ENCODE assay signal across 9 mouse cellular contexts in the genomic region with DNA sequence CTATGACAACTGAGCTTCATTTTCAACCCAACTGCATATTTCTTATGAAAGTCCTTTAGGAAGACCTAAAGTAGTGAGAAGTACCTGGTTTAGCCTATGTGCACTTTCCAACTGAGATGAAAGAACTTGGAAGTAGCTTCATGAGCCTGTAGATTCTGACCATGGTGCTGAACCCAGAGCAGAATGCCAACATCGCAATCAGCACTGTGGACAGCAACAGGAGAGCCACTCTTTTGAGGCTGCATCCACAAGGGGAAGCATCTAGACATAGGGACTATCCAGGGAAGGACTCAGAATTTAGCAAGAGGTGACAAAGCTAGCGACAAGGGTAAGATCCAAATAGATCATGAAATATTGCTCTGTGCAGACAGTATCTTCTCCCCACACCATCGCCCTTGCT. TPM values are rescaled to one million over a fixed set of nuclear protein-coding genes. Genes with fewer than 3 reads are reported as not detected.
DNase-seq lines count a peak whose midpoint lies in the region; ATAC-seq and TF ChIP-seq lines count a peak whose summit lies in the region.
"Had no signal": no experiment of that assay in that cellular context is flagged by ENCODE, and none has a peak within 500 bp of the region (broad histone marks: within the 10 kb centered on the region; RNA-seq: fewer than 3 reads in every experiment).

No protein-coding gene starts in this region.

- no peaks in the 10 kb centered on the region for H3K36me3 ChIP-seq in lung, postnatal 0 days (ENCODE audit: insufficient read depth, low read length)
- H3K36me3 ChIP-seq in midbrain, embryonic 13.5 days, result no peaks in the 10 kb centered on the region
- H3K36me3 ChIP-seq: hindbrain, embryonic 15.5 days had no signal

- DNase-seq in lung, postnatal 0 days (ENCODE audit: low spot score), result peak; percentile 58
- no peak for DNase-seq in lung, adult 2 months
- peak; percentile 43 for DNase-seq in adrenal gland, adult 8-10 months
- peak; percentile 52 to 55 for DNase-seq in heart, postnatal 36 days
- DNase-seq in ovary, postnatal 10 days (ENCODE audit: low spot score), result peak; percentile 42
- no peak for DNase-seq in T-cell, adult 2 months (ENCODE audit: low spot score)
- DNase-seq in cerebellum, adult 9-11 months, result no peak

- H3K4me3 ChIP-seq in lung, postnatal 0 days (ENCODE audit: low read depth, low read length), result no peak overlapping the region
- H3K4me3 ChIP-seq in lung, adult 2 months (replicated peaks; ENCODE audit: extremely low read depth, low read depth, low read length), result no peak overlapping the region
- H3K4me3 ChIP-seq in midbrain, embryonic 13.5 days (replicated peaks), result no peak overlapping the region
- H3K4me3 ChIP-seq: hindbrain, embryonic 15.5 days had no signal

- no peak overlapping the region for H3K9ac ChIP-seq in lung, postnatal 0 days (replicated peaks; ENCODE audit: low read depth)
- no peak overlapping the region for H3K9ac ChIP-seq in midbrain, embryonic 13.5 days (replicated peaks)
- H3K9ac ChIP-seq: hindbrain, embryonic 15.5 days had no signal

- no peaks in the 10 kb centered on the region for H3K9me3 ChIP-seq in lung, postnatal 0 days (ENCODE audit: low read length)
- H3K9me3 ChIP-seq in midbrain, embryonic 13.5 days, result no peaks in the 10 kb centered on the region
- H3K9me3 ChIP-seq: hindbrain, embryonic 15.5 days had no signal

- no peak overlapping the region for H3K4me2 ChIP-seq in lung, postnatal 0 days (replicated peaks; ENCODE audit: low read depth, low read length)
- H3K4me2 ChIP-seq in midbrain, embryonic 13.5 days (replicated peaks), result no peak overlapping the region
- H3K4me2 ChIP-seq: hindbrain, embryonic 15.5 days had no signal

- no peak for TF ChIP-seq POLR2A in lung, adult 2 months (IDR thresholded peaks at IDR 0.05; ENCODE audit: borderline replicate concordance, extremely low read depth, low read depth, low read length)

- no peaks in the 10 kb centered on the region for H3K4me1 ChIP-seq in lung, postnatal 0 days (ENCODE audit: insufficient read depth, low read depth, low read length)
- no peaks in the 10 kb centered on the region for H3K4me1 ChIP-seq in lung, adult 2 months (ENCODE audit: control insufficient read depth, insufficient read depth, low read length)
- no peaks in the 10 kb centered on the region for H3K4me1 ChIP-seq in midbrain, embryonic 13.5 days (replicated peaks)
- H3K4me1 ChIP-seq: hindbrain, embryonic 15.5 days had no signal

- H3K27ac ChIP-seq in lung, postnatal 0 days (ENCODE audit: low read length), result no peak overlapping the region
- no peak overlapping the region for H3K27ac ChIP-seq in midbrain, embryonic 13.5 days
- H3K27ac ChIP-seq: hindbrain, embryonic 15.5 days had no signal

- intact Hi-C loops in heart, postnatal 36 days (cut with DNase I), result no loop called here

- TF ChIP-seq CTCF in lung, postnatal 0 days (IDR thresholded peaks at IDR 0.05), result peak; percentile 41
- no peak for TF ChIP-seq CTCF in lung, adult 2 months (IDR thresholded peaks at IDR 0.05; ENCODE audit: insufficient read depth, low read length)

- TF ChIP-seq EP300 in lung, postnatal 0 days (IDR thresholded peaks at IDR 0.05), result no peak

- H3K27me3 ChIP-seq in lung, postnatal 0 days (replicated peaks; ENCODE audit: insufficient read depth, low read length), result no peaks in the 10 kb centered on the region
- H3K27me3 ChIP-seq in midbrain, embryonic 13.5 days, result no peaks in the 10 kb centered on the region
- H3K27me3 ChIP-seq: hindbrain, embryonic 15.5 days had no signal

- WGBS in lung, postnatal 0 days, result 43% methylated on average over 3 of the region's 3 CpGs
- 39% methylated on average over 3 of the region's 3 CpGs for WGBS in lung, adult 2 months
- WGBS in midbrain, embryonic 13.5 days, result 43% methylated on average over 3 of the region's 3 CpGs

- no peak for ATAC-seq in lung, postnatal 0 days
- no peak for ATAC-seq in midbrain, embryonic 13.5 days

RNA-seq across cellular contexts. Expression of gene Cdc42ep5, which starts 13.8 kb away (rescaled TPM):
- polyA plus RNA-seq in lung, postnatal 0 days (2015; fragmentation: Nextera tagmentation; extraction: Ambion mirVana), result 46.7 and 51.1 TPM in 2 replicates
- 46.9 and 51.8 TPM in 2 replicates for polyA plus RNA-seq in lung, adult 2 months (2012; rRNA removed)
- 10 to 100 TPM; 26.9 to 41.0 (median 37.1) TPM for total RNA-seq in adrenal gland, adult 8-10 months (2022)
- 1 to 10 TPM; 4.6 to 6.2 TPM for total RNA-seq in heart, postnatal 36 days (2021)
- 5.1 and 5.2 TPM in 2 replicates for polyA plus RNA-seq in midbrain, embryonic 13.5 days (2015; fragmentation: Nextera tagmentation; extraction: Ambion mirVana)

RNA-seq across cellular contexts. Expression of gene Leng9, which starts 28.3 kb away (rescaled TPM):
- 7.6 and 7.7 TPM in 2 replicates for polyA plus RNA-seq in lung, postnatal 0 days (2015; fragmentation: Nextera tagmentation; extraction: Ambion mirVana)
- 8.6 and 10.2 TPM in 2 replicates for polyA plus RNA-seq in lung, adult 2 months (2012; rRNA removed)
- 10 to 100 TPM in 3 of 4 experiments, 1 to 10 TPM in 1; 9.7 to 13.0 (median 11.5) TPM for total RNA-seq in adrenal gland, adult 8-10 months (2022)
- 1 to 10 TPM; 2.4 to 3.6 TPM for total RNA-seq in heart, postnatal 36 days (2021)
- polyA plus RNA-seq in midbrain, embryonic 13.5 days (2015; fragmentation: Nextera tagmentation; extraction: Ambion mirVana), result 4.0 and 4.4 TPM in 2 replicates

RNA-seq across cellular contexts. Expression of gene Leng8, which starts 41.6 kb away (rescaled TPM):
- 28.0 and 29.6 TPM in 2 replicates for polyA plus RNA-seq in lung, postnatal 0 days (2015; fragmentation: Nextera tagmentation; extraction: Ambion mirVana)
- polyA plus RNA-seq in lung, adult 2 months (2012; rRNA removed), result 648 and 958 TPM in 2 replicates
- total RNA-seq in adrenal gland, adult 8-10 months (2022), result 100 to 1,000 TPM in 3 of 4 experiments, 10 to 100 TPM in 1; 83.9 to 238 (median 155) TPM
- total RNA-seq in heart, postnatal 36 days (2021), result 10 to 100 TPM; 30.4 to 45.7 TPM
- 84.4 and 97.1 TPM in 2 replicates for polyA plus RNA-seq in midbrain, embryonic 13.5 days (2015; fragmentation: Nextera tagmentation; extraction: Ambion mirVana)

RNA-seq across cellular contexts. Expression of gene Lilra5, which starts 59.1 kb away (rescaled TPM):
- polyA plus RNA-seq in lung, postnatal 0 days (2015; fragmentation: Nextera tagmentation; extraction: Ambion mirVana), result 1.1 and 1.5 TPM in 2 replicates
- 3.1 and 3.3 TPM in 2 replicates for polyA plus RNA-seq in lung, adult 2 months (2012; rRNA removed)
- total RNA-seq in adrenal gland, adult 8-10 months (2022), result 1 to 10 TPM; 2.9 to 6.9 (median 4.2) TPM
- total RNA-seq in heart, postnatal 36 days (2021), result 1 to 10 TPM in 1 of 2 experiments, under 1 TPM in 1; 0.80 to 1.0 TPM
- polyA plus RNA-seq in midbrain, embryonic 13.5 days (2015; fragmentation: Nextera tagmentation; extraction: Ambion mirVana), result not detected in 2 replicates
- polyA plus RNA-seq: hindbrain, embryonic 15.5 days had no signal

RNA-seq across cellular contexts. Expression of gene Ttyh1, which starts 59.2 kb away (rescaled TPM):
- 1.1 and 1.2 TPM in 2 replicates for polyA plus RNA-seq in lung, postnatal 0 days (2015; fragmentation: Nextera tagmentation; extraction: Ambion mirVana)
- 2.6 and 3.0 TPM in 2 replicates for polyA plus RNA-seq in lung, adult 2 months (2012; rRNA removed)
- total RNA-seq in adrenal gland, adult 8-10 months (2022), result 1 to 10 TPM in 3 of 4 experiments, under 1 TPM in 1; 0.80 to 2.0 (median 1.6) TPM
- total RNA-seq in heart, postnatal 36 days (2021), result 1 to 10 TPM in 1 of 2 experiments, under 1 TPM in 1; 0.89 to 2.6 TPM
- 106 and 124 TPM in 2 replicates for polyA plus RNA-seq in midbrain, embryonic 13.5 days (2015; fragmentation: Nextera tagmentation; extraction: Ambion mirVana)

Comparison
In these comparisons a context has a peak if more than half of its experiments do, and no peak if none do; other contexts are left out.
1. DNase-seq: peak in lung, postnatal 0 days (single experiment), adrenal gland, adult 8-10 months (single experiment), heart, postnatal 36 days (2 of 2) and ovary, postnatal 10 days (single experiment); none in lung, adult 2 months (single experiment), T-cell, adult 2 months (single experiment) and cerebellum, adult 9-11 months (single experiment).